Mouse (Mus musculus) adrenal gland, adult 10 weeks (tissue): ENCODE results near the gene Prelp. TPM values are rescaled to one million over a fixed set of nuclear protein-coding genes. Genes with fewer than 3 reads are reported as not detected.

Source experiments
- polyA plus RNA-seq: library from polyadenylated mRNA; stranded (reverse); fragments of 350-450 nt; fragmentation: Illumina TruSeq; extraction: RNeasy Lipid Tissue Mini Kit (QIAGEN cat#74804); gene quantifications from one replicate; pipeline ENCODE4 v1.2.3, GENCODE M21; 2014; ENCODE audit warnings: low read depth, low replicate concordance

Gene Prelp
- 16.3 TPM for polyA plus RNA-seq

DNA sequence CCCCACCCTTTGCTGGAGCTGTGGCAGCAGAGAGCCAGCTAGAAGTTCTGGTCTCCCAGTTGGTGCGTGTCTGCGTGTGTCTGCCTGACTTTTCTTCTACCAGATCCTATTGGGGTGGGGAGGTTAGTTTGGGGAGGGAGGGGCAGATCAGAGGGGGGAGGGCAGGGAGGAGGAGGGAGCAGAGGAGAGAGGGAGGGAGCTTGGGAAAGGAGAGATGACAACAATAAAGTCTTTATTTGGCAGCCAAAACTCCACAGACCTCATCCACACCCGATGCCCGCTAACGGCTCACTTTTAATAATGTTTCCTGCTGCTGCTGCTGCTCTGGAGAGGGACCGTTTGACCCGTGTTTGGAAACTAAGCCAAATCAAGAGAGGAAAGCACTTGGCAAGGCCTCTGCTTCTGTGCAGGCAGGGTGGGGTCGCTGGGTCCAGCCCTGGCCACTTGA, at the start of gene Prelp:
TSS of gene Prelp (minus strand) at position 111 of the 448 bp plus-strand sequence.

DNA sequence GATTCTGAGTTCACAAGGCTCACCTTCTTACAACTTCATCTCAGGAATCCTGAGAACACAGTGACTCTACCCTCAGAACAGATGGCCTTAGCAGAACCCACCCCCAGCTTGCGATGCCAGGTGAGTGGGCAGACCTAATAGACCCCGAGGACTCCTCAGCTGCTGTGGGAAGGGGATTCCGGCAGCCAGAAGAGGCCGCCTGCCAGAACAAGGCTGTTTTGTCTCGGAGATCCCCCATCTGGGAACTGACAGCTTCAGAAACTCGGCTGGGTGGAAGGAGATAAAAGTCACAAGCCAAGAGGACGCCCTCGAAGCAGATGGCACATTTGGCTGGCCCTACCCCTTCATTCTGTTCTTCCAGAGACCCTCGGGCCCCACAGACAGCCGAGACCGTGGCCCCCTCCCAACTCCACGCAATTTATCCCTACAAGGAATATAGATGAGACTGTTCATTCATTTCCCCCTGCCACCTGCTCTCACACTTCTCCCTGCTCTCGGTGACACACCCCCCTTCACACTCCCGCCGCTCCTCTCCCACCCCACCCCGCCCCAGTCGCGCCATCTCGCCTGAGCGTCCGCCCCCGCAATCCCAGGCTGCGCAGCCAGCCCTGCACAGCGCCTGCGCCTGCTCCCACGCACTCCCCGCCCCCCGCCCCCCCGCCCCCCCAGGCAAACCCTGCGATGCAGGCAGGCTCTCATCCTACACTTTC, 13.1 kb downstream of the Prelp start, which contains the start of gene Optc:
TSS of gene Optc (minus strand) at position 51 of the 710 bp plus-strand sequence.

Other genes with a start within 250 kb of the Prelp start
- gene Lax1, start 231.3 kb downstream of the Prelp start, polyA plus RNA-seq, result 0.47 TPM
- 22.5 TPM for gene Atp2b4, start 120.4 kb downstream of the Prelp start, polyA plus RNA-seq
- gene Optc, start 13.4 kb downstream of the Prelp start, polyA plus RNA-seq, result not detected
- gene Fmod, start 115.8 kb upstream of the Prelp start, polyA plus RNA-seq, result 7.4 TPM
- gene Btg2, start 157.7 kb upstream of the Prelp start, polyA plus RNA-seq, result 30.2 TPM
- gene Chit1, start 189.8 kb upstream of the Prelp start, polyA plus RNA-seq, result not detected